Mouse (Mus musculus): ENCODE measurements around the gene Gpr18. TPM values are rescaled to one million over a fixed set of nuclear protein-coding genes. Genes with fewer than 3 reads are reported as not detected.

The Gpr18 gene
- polyA plus RNA-seq, 1 experiment from 2014 or later, result 0.15 TPM

- WGBS, result 90% methylated on average over 12 of the region's 12 CpGs
- H3K9me3 ChIP-seq (ENCODE audit: control insufficient read depth, low read length), result no peaks in the 10 kb centered on the region
- ATAC-seq (ENCODE audit: low FRiP score), result no peak
- no peak overlapping the region for H3K4me3 ChIP-seq (ENCODE audit: low read depth, low read length)
- no peaks in the 10 kb centered on the region for H3K36me3 ChIP-seq (ENCODE audit: control insufficient read depth, insufficient read depth, low read length)
- H3K9ac ChIP-seq (ENCODE audit: low read length), result no peak overlapping the region
- H3K4me2 ChIP-seq, result no peak overlapping the region
- H3K27ac ChIP-seq (ENCODE audit: low read depth, low read length), result no peak overlapping the region
- DNase-seq (ENCODE audit: low spot score, missing footprints), result peak; percentile 10
- H3K27me3 ChIP-seq (ENCODE audit: control insufficient read depth, insufficient read depth, low read length), result no peaks in the 10 kb centered on the region
- H3K4me1 ChIP-seq (ENCODE audit: control insufficient read depth, insufficient read depth, low read length), result no peaks in the 10 kb centered on the region
These were observed 13.8 kb upstream of the Gpr18 start for GRCm38 (mm10) chr14:121929243-121929951.

DNA sequence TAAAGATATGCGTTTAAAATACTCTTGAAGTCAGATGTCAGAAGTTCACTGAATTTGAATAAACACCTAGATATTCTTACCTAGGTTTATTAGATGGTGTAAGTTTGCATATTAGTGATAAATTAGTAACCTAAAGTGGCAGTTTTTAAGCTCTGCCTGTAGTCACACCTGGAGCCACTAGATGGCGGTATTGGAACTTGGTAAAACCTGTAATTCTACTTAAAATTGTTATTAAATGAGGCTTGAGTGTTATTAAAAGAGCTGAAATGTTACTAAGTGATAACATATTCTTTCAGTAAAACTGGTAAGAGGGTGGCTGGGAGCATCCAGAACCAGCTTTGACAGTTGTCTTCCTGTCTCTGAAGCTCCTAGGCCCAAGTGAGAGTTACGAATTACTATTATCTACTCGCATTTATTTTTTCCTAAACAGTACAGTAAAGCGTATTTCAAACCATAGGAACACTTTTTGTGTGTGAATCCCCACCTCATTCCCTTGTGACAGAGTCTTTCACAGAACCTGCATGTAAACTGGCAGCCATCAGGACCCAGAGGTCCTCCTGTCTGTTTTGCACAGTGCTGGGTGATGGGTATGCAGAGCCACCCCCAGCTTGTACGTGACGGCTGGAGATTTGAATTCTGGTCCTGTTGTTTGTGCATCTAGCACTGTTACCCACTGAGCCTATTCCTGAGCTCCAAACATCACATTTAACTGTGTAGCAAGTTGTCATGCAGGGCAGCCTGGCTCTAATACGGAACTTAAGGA lies 13.0 kb upstream of the Gpr18 start:
- H3K9me3 ChIP-seq (ENCODE audit: control insufficient read depth, low read length), result no peaks in the 10 kb centered on the region
- H3K4me1 ChIP-seq (ENCODE audit: control insufficient read depth, insufficient read depth, low read length), result no peaks in the 10 kb centered on the region
- no peak overlapping the region for H3K4me2 ChIP-seq
- ATAC-seq (ENCODE audit: low FRiP score) (no peak), DNase-seq (ENCODE audit: low spot score, missing footprints) (peak; percentile 92)
- no peaks in the 10 kb centered on the region for H3K27me3 ChIP-seq (ENCODE audit: control insufficient read depth, insufficient read depth, low read length)
- H3K27ac ChIP-seq (ENCODE audit: low read depth, low read length), result no peak overlapping the region
- H3K9ac ChIP-seq (ENCODE audit: low read length), result no peak overlapping the region
- 69% methylated on average over 8 of the region's 8 CpGs for whole genome bisulfite sequencing
- H3K36me3 ChIP-seq (ENCODE audit: control insufficient read depth, insufficient read depth, low read length), result no peaks in the 10 kb centered on the region
- no peak overlapping the region for H3K4me3 ChIP-seq (ENCODE audit: low read depth, low read length)

- no peaks in the 10 kb centered on the region for H3K27me3 ChIP-seq (ENCODE audit: control insufficient read depth, insufficient read depth, low read length)
- ATAC-seq (ENCODE audit: low FRiP score) (no peak), DNase-seq (ENCODE audit: low spot score, missing footprints) (no peak)
- H3K27ac ChIP-seq (ENCODE audit: low read depth, low read length), result no peak overlapping the region
- H3K9me3 ChIP-seq (ENCODE audit: control insufficient read depth, low read length), result no peaks in the 10 kb centered on the region
- no peak overlapping the region for H3K4me3 ChIP-seq (ENCODE audit: low read depth, low read length)
- no peak overlapping the region for H3K9ac ChIP-seq (ENCODE audit: low read length)
- no peak overlapping the region for H3K4me2 ChIP-seq
- no peaks in the 10 kb centered on the region for H3K36me3 ChIP-seq (ENCODE audit: control insufficient read depth, insufficient read depth, low read length)
- no peaks in the 10 kb centered on the region for H3K4me1 ChIP-seq (ENCODE audit: control insufficient read depth, insufficient read depth, low read length)
- WGBS, result 94% methylated on average over 8 of the region's 8 CpGs
These were observed 11.9 kb upstream of the Gpr18 start for GRCm38 (mm10) chr14:121927451-121927850.

- Histone ChIP-seq H3K4me2 (no peak overlapping the region), H3K27ac (ENCODE audit: low read depth, low read length) (no peak overlapping the region), H3K9ac (ENCODE audit: low read length) (no peak overlapping the region), H3K27me3 (ENCODE audit: control insufficient read depth, insufficient read depth, low read length) (no peaks in the 10 kb centered on the region), H3K4me1 (ENCODE audit: control insufficient read depth, insufficient read depth, low read length) (no peaks in the 10 kb centered on the region), H3K9me3 (ENCODE audit: control insufficient read depth, low read length) (no peaks in the 10 kb centered on the region), H3K36me3 (ENCODE audit: control insufficient read depth, insufficient read depth, low read length) (no peaks in the 10 kb centered on the region), H3K4me3 (ENCODE audit: low read depth, low read length) (no peak overlapping the region)
- ATAC-seq (ENCODE audit: low FRiP score) (no peak), DNase-seq (ENCODE audit: low spot score, missing footprints) (no peak)
- WGBS, result 82% methylated on average over 6 of the region's 6 CpGs
These were observed 11.3 kb upstream of the Gpr18 start for GRCm38 (mm10) chr14:121926901-121927300.

GRCm38 (mm10) chr14:121924876-121925275 lies 9.3 kb upstream of the Gpr18 start:
- DNase-seq (ENCODE audit: low spot score, missing footprints), result no peak
- 91% methylated on average over 6 of the region's 6 CpGs for WGBS
- no peaks in the 10 kb centered on the region for H3K36me3 ChIP-seq (ENCODE audit: control insufficient read depth, insufficient read depth, low read length)
- no peaks in the 10 kb centered on the region for H3K9me3 ChIP-seq (ENCODE audit: control insufficient read depth, low read length)
- H3K4me1 ChIP-seq (ENCODE audit: control insufficient read depth, insufficient read depth, low read length), result no peaks in the 10 kb centered on the region
- H3K4me3 ChIP-seq (ENCODE audit: low read depth, low read length), result no peak overlapping the region
- H3K27ac ChIP-seq (ENCODE audit: low read depth, low read length), result no peak overlapping the region
- 0 out of 2 replicates have a peak overlapping the region, but pooled peaks have one; percentile 9 for H3K9ac ChIP-seq (ENCODE audit: low read length)
- no peaks in the 10 kb centered on the region for H3K27me3 ChIP-seq (ENCODE audit: control insufficient read depth, insufficient read depth, low read length)
- ATAC-seq (ENCODE audit: low FRiP score), result no peak
- H3K4me2 ChIP-seq, result no peak overlapping the region

DNA sequence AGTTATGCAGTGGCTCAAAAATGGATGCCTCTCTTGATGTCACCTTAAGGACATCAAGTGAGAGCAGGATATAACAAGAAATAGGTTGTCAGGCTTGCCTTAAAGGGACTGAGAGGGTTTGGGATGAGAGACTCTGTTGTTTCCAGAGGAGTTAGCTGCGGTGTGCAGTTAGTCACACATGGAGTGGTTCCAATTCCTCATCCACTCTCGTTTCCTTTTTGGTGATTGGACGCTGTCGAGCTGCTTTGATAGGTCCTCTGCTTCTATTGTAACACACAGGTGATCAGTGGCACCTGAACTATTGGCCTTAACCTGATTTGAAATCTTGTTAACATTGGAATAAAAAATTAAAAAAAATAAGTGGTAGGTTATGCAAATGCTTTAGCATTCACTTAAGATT lies 7.2 kb upstream of the Gpr18 start:
- Histone ChIP-seq H3K4me3 (ENCODE audit: low read depth, low read length) (no peak overlapping the region), H3K27me3 (ENCODE audit: control insufficient read depth, insufficient read depth, low read length) (no peaks in the 10 kb centered on the region), H3K4me2 (no peak overlapping the region), H3K9ac (ENCODE audit: low read length) (no peak overlapping the region), H3K4me1 (ENCODE audit: control insufficient read depth, insufficient read depth, low read length) (no peaks in the 10 kb centered on the region), H3K27ac (ENCODE audit: low read depth, low read length) (no peak overlapping the region), H3K9me3 (ENCODE audit: control insufficient read depth, low read length) (no peaks in the 10 kb centered on the region), H3K36me3 (ENCODE audit: control insufficient read depth, insufficient read depth, low read length) (no peaks in the 10 kb centered on the region)
- 90% methylated on average over 4 of the region's 4 CpGs for WGBS
- DNase-seq (ENCODE audit: low spot score, missing footprints) (no peak), ATAC-seq (ENCODE audit: low FRiP score) (no peak)

GRCm38 (mm10) chr14:121922016-121922415 lies 6.4 kb upstream of the Gpr18 start:
- H3K9me3 ChIP-seq (ENCODE audit: control insufficient read depth, low read length), result no peaks in the 10 kb centered on the region
- H3K9ac ChIP-seq (ENCODE audit: low read length), result no peak overlapping the region
- DNase-seq (ENCODE audit: low spot score, missing footprints), result no peak
- WGBS, result 91% methylated on average over 4 of the region's 4 CpGs
- no peak overlapping the region for H3K27ac ChIP-seq (ENCODE audit: low read depth, low read length)
- H3K27me3 ChIP-seq (ENCODE audit: control insufficient read depth, insufficient read depth, low read length), result no peaks in the 10 kb centered on the region
- no peaks in the 10 kb centered on the region for H3K36me3 ChIP-seq (ENCODE audit: control insufficient read depth, insufficient read depth, low read length)
- H3K4me2 ChIP-seq, result no peak overlapping the region
- H3K4me3 ChIP-seq (ENCODE audit: low read depth, low read length), result no peak overlapping the region
- no peak for ATAC-seq (ENCODE audit: low FRiP score)
- no peaks in the 10 kb centered on the region for H3K4me1 ChIP-seq (ENCODE audit: control insufficient read depth, insufficient read depth, low read length)

DNA sequence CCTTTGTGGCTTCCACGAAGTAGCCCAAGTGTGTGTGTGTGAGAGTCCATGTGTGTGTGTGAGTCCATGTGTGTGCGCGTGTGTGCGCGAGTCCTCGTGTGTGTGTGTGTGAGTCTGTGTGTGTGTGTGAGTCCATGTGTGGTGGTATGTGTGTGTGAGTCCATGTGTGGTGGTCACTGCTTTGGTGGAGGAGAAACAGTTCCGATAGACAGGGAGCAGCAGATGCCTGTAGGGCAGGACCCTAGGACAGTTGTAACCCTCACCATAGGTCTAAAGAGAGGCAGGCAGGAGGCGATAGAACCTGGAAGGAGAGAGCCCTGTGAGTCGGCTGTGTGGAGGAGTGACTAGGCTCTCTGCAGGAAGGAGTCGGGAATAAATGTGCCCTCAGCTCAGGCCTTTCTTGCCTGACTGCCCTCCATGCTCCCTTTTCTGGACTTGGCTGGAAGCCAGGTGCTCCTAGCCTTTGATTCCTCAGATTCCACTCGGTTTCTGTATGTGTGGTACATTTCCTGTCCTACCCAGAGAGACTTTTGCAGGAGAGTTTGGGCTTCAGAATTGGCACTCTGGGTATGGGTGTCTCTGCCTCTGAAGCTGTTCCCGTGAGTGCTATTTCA lies 5.0 kb upstream of the Gpr18 start:
- H3K9ac ChIP-seq (ENCODE audit: low read length), result no peak overlapping the region
- no peak for DNase-seq (ENCODE audit: low spot score, missing footprints)
- H3K27ac ChIP-seq (ENCODE audit: low read depth, low read length), result no peak overlapping the region
- no peak for ATAC-seq (ENCODE audit: low FRiP score)
- H3K27me3 ChIP-seq (ENCODE audit: control insufficient read depth, insufficient read depth, low read length), result no peaks in the 10 kb centered on the region
- WGBS, result 86% methylated on average over 12 of the region's 12 CpGs
- H3K9me3 ChIP-seq (ENCODE audit: control insufficient read depth, low read length), result no peaks in the 10 kb centered on the region
- H3K36me3 ChIP-seq (ENCODE audit: control insufficient read depth, insufficient read depth, low read length), result no peaks in the 10 kb centered on the region
- H3K4me3 ChIP-seq (ENCODE audit: low read depth, low read length), result no peak overlapping the region
- H3K4me1 ChIP-seq (ENCODE audit: control insufficient read depth, insufficient read depth, low read length), result no peaks in the 10 kb centered on the region
- H3K4me2 ChIP-seq, result no peak overlapping the region

DNA sequence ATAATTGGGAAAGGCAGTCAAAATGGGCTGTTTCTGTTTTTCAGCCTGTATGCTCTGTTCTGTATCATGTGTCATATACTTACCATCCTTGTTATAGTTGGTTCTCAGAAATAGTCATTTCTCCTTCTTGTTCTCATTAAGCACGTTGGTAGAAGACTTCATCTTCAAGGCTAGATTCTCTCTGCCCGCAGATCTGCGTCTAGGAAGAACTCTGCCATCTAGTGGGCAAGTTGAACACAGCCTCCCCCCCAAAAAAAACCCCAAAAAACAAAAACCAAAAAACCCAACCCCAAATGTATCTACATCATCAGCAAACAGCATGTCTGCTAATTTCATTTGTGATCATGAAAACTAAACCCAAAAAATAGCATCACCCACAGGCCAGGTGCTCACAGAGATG lies 4.2 kb upstream of the Gpr18 start:
- no peak for ATAC-seq (ENCODE audit: low FRiP score)
- no peak for DNase-seq (ENCODE audit: low spot score, missing footprints)

More for the DNA sequence above, 4.2 kb upstream of the Gpr18 start:
- Histone ChIP-seq H3K4me2 (no peak overlapping the region), H3K4me1 (ENCODE audit: control insufficient read depth, insufficient read depth, low read length) (no peaks in the 10 kb centered on the region), H3K27ac (ENCODE audit: low read depth, low read length) (no peak overlapping the region), H3K27me3 (ENCODE audit: control insufficient read depth, insufficient read depth, low read length) (no peaks in the 10 kb centered on the region), H3K36me3 (ENCODE audit: control insufficient read depth, insufficient read depth, low read length) (no peaks in the 10 kb centered on the region), H3K9me3 (ENCODE audit: control insufficient read depth, low read length) (no peaks in the 10 kb centered on the region), H3K9ac (ENCODE audit: low read length) (no peak overlapping the region), H3K4me3 (ENCODE audit: low read depth, low read length) (no peak overlapping the region)
- 47% methylated on average over 3 of the region's 3 CpGs for WGBS
